Mouse (Mus musculus) lung, postnatal 25 days (tissue): ENCODE results near the gene Gm9918.

Experiments used
- DNase-seq: peaks from one replicate; pipeline ENCODE4 v3.0.0; 2022; ENCODE audit warnings: low spot score

Gm9918 gene

GRCm38 (mm10) chr15:102279092-102279782 is 8.9 kb downstream of the Gm9918 start, which contains the start of gene Mfsd5:
Mfsd5 (plus strand) TSS chr15:102279454.
- DNase-seq = peak; percentile 84

GRCm38 (mm10) chr15:102279783-102280520 is 9.6 kb downstream of the Gm9918 start:
- DNase-seq = no peak

GRCm38 (mm10) chr15:102280623-102281022 is 10.3 kb downstream of the Gm9918 start:
- DNase-seq = no peak

GRCm38 (mm10) chr15:102282463-102283292 is 12.3 kb downstream of the Gm9918 start:
- no peak for DNase-seq

GRCm38 (mm10) chr15:102283648-102284047 is 13.3 kb downstream of the Gm9918 start:
- no peak for DNase-seq

- DNase-seq = peak; percentile 64
Measured at GRCm38 (mm10) chr15:102287395-102287794, 17.0 kb downstream of the Gm9918 start.

- peak; percentile 94 for DNase-seq
Measured at GRCm38 (mm10) chr15:102295633-102296367, 25.4 kb downstream of the Gm9918 start, which contains the start of gene Espl1. Espl1 (plus strand) TSS chr15:102296266.

- no peak for DNase-seq
Measured at GRCm38 (mm10) chr15:102296368-102297006, 26.1 kb downstream of the Gm9918 start.

GRCm38 (mm10) chr15:102302542-102302941 is 32.2 kb downstream of the Gm9918 start:
- peak; percentile 75 for DNase-seq

- DNase-seq = no peak
Measured at GRCm38 (mm10) chr15:102308717-102309116, 38.4 kb downstream of the Gm9918 start.

- peak; percentile 60 for DNase-seq
Measured at GRCm38 (mm10) chr15:102310074-102310845, 39.9 kb downstream of the Gm9918 start.

GRCm38 (mm10) chr15:102311489-102311888 is 41.1 kb downstream of the Gm9918 start:
- DNase-seq = no peak

GRCm38 (mm10) chr15:102315292-102315691 is 44.9 kb downstream of the Gm9918 start:
- peak; percentile 33 for DNase-seq

- DNase-seq = peak; percentile 83
Measured at GRCm38 (mm10) chr15:102316263-102316662, 45.9 kb downstream of the Gm9918 start.
